Mouse (Mus musculus): ENCODE results near the gene Fubp1.

The Fubp1 gene

GRCm38 (mm10) chr3:152238836-152239235 lies 28.6 kb downstream of the Fubp1 start:
- peak; percentile 48 for DNase-seq

GRCm38 (mm10) chr3:152239592-152239991 lies 29.4 kb downstream of the Fubp1 start:
- no peak for DNase-seq

DNA sequence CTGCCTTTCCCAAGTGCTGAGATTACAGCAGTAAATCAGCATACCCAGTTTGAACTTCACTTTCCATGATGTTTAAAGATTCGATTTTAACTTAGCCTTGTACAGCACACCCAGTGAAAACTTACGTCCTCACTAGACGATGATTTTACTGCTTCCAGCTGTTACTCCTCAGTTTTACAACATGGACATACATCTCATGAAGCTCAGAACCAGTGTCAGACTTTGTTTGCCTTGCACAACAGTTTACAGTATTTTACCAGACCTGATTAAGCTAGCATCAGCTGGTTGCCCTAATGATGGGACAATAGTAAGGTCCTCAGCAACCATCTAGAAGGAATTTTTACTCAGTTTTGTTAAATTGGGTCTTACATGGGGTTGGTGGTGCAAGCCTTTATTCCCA lies 30.9 kb downstream of the Fubp1 start:
- DNase-seq, result no peak

DNA sequence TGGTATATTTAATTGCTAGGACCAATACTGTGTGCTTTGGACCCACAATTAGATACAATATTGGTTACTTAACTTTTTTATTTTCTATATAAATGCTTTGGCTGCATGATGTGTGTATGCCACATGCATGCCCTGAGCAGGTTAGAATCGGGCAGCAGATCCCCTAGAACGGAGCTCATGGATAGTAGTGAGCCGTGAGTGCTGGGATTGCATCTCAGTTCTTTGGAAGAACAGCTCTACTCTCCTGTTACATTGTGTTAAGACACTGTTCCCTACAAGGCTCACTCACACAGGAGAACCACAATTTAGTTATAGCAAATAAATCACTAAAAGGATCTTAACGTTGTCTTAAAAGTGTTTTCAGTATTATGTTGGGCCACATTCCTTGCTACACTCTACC lies 33.1 kb downstream of the Fubp1 start:
- DNase-seq, result no peak

- DNase-seq, result no peak
These were observed 35.2 kb downstream of the Fubp1 start for GRCm38 (mm10) chr3:152245273-152245910.

- DNase-seq, result no peak
These were observed 37.5 kb downstream of the Fubp1 start for GRCm38 (mm10) chr3:152247708-152248107.

GRCm38 (mm10) chr3:152250487-152250886 lies 40.3 kb downstream of the Fubp1 start:
- no peak for DNase-seq

- no peak for DNase-seq
These were observed 47.3 kb downstream of the Fubp1 start for GRCm38 (mm10) chr3:152257528-152257927.

- DNase-seq, result peak; percentile 85
These were observed 49.2 kb downstream of the Fubp1 start for GRCm38 (mm10) chr3:152259409-152259808.

GRCm38 (mm10) chr3:152260362-152260761 lies 50.1 kb downstream of the Fubp1 start:
- no peak for DNase-seq

DNA sequence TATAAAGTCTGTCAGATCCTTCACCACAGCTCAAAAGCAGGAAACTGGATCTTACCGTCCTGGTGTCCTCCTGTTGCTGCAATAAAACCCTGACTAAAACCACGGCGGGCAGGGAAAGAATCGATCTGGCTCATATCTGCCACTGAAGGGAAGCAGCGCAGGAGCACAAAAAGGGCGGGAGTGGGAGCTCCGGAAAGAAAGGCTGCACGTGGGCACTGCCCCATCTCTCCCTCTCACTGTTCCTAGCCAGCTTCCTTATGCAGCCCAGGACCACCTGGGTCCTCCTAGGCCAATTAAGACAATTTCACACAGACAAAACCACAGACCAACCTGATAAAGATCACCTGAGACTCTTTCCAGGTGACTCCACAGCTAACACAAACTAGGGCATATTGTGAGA lies 51.2 kb downstream of the Fubp1 start:
- no peak for DNase-seq

GRCm38 (mm10) chr3:152261948-152262347 lies 51.7 kb downstream of the Fubp1 start:
- peak; percentile 43 for DNase-seq

DNA sequence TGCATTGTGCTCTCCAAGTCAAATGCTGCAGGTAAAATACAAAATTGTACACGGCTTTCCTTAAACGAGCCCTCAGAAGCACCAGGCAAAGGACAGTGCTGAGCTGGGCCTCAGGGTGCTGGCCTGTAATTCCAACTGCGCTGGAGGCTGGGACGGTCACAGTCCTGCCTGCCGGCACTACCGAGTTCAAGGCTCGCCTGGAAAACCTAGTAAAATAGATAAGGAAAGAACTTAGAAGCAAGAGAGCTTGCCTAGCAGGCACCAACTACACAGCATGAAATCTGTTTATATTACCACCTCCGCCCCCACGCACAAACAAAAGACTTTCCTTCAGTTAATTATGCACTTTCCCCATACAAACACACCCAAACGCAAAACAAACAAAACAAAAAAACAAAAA lies 54.2 kb downstream of the Fubp1 start:
- no peak for DNase-seq

GRCm38 (mm10) chr3:152264830-152265229 lies 54.6 kb downstream of the Fubp1 start:
- no peak for DNase-seq

- peak; percentile 87 for DNase-seq
These were observed 55.3 kb downstream of the Fubp1 start for GRCm38 (mm10) chr3:152265351-152266035.

DNA sequence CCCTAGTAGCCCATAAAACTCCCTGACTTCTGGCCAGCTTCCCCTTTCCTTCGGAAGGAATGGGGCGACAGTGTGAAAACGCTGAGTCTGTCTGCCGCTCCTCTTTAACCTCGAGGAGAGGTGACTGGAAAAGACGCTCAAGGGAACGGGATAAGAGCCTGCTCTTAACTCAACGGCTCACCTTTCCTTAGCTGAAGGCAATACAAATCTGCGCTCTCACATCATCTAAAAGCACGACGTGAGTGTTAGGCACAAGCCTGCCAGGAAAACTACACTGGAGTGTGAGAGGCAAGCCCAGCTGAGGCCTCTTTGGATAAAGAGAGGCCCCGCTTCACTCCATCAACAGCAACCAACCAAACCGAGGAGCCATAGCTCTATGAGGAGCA lies 55.8 kb downstream of the Fubp1 start, which contains the start of gene Nexn:
Gene Nexn (minus strand): TSS at position 315 of the 386 bp plus-strand sequence.
- no peak for DNase-seq

DNA sequence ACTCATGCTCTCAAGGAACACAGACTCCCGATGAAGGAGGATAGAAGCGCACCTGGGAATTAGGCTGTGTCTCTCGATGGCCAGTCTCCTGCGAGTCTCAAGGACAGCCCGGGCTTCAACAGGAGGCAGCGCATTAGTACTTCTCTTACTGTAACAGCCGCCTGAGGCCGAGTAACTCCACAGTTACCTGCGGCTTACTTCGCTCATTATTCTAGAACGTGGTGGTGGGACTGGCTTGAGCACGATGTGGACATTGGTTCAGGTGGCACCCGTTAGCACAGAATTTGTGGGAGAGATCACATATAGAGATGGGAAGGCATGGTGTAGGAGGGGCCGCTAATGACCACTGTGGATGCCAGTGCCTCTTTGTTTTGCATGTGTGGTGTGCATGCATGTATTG lies 57.9 kb downstream of the Fubp1 start:
- DNase-seq, result no peak

DNA sequence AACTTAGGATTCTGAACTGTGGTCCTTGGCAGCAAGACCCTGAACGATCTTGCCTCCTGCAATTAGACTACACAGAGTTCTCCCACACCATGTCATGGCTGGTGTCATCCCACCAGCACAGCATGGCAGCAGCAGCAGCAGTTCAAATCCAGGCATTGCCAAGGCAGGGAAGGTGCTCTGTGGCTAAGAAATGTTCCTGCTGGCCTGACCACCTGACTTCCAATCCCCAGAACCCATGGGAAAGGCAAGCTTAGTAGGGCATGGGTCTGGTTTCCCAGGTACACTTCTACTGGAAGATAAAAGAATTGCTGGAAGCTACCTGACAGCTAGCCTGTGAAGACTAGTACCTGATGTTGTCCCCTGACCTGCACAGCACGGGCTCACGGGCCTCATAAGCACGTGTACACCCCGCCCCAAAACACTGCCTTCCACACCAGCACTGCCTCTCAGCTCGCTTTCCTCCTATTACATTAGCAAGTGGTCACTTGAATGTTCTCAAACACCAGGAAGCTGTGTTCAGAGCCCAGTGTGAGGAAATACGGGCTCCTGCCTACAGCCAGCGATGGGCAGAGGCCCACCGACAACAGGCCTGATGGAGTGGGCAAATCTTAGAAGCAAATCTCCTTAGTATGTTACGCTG lies 61.0 kb downstream of the Fubp1 start:
- no peak for DNase-seq

DNA sequence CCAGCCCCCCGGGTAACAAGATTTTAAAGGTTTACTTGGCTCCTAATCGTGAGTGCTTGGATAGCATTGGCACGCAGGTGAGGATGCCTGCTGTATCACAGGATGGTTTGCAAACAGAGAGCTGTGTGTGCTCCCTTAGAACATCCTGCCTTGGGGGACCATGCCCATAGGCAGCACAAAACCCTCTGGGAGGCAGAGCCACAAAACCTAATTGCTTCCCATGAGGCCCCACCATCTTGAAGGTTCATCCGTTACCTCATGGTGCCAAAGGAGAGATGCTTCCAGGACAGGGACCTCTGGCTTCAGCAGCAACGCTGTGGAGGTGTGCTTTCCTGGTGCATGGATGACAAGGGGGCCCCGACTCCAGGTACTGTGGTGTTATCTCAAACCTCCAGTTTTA lies 61.7 kb downstream of the Fubp1 start:
- no peak for DNase-seq

DNA sequence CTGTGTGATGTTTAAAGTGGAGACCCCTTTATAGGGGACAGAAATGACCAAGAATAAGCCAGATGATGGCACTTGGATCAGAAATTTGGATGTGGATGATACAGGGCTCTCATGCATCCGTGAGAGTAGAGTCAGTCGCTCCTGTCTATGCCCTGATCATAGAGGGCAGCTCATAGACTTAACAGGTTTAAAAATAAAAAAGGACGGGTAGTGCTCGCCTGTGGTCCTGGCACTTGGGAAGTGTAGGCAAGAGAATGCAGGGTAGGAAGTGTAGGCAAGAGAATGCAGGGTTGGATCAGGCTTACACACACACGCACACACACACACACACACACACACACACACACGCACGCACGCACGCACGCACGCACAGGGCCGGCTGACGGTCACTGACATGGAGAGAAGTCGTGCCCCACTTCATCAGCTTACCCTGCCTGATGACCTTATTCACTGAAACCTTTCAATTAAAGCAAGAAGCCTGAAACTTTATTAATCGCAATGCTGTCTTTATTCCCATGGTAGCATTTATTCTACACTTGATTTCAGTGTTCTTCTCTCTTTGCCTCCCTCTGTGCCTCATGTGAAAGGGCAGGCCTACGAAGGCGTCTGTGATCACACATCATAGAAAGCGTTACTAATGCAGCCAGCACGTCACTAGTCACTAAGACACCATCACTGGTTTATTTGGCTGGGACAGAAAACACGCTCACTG lies 62.9 kb downstream of the Fubp1 start:
- no peak for DNase-seq

DNA sequence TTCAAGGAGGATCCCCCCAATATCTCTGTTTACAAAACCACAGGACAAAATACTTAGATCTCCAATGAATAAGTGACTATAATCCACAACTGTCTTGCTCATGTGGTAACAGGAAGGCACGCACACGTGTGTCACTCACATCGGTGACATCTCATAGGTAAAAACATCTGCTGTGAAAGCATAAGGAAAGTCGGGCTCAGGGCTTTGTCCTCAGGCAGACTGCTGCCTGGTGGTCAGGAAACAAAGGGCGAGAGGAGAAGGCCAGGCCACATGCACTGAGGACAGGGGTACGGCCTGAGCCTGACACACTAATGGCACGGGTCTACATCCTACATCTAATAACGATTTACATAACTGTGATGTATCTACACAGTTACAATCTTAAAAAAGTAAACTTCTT lies 64.8 kb downstream of the Fubp1 start:
- no peak for DNase-seq

DNA sequence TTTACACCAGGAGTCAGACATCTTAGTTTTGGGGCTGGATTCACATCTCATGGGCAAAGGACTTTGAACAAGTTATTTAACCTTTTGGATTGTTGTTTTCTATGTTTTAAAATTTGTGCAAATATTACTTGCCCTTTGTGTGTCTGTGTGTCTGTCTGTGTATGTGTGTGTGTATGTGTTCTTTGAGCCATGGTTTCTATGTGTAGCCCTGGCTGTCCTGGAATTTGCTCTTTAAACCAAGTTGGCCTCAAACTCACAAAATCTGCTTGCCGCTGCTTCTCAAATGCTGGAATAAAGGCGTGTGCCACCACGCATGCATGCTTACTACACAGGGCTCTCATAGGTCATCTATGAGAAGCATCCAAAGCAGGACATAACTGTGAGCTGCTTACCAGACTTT lies 66.7 kb downstream of the Fubp1 start:
- no peak for DNase-seq

GRCm38 (mm10) chr3:152277912-152278311 lies 67.7 kb downstream of the Fubp1 start:
- no peak for DNase-seq

DNA sequence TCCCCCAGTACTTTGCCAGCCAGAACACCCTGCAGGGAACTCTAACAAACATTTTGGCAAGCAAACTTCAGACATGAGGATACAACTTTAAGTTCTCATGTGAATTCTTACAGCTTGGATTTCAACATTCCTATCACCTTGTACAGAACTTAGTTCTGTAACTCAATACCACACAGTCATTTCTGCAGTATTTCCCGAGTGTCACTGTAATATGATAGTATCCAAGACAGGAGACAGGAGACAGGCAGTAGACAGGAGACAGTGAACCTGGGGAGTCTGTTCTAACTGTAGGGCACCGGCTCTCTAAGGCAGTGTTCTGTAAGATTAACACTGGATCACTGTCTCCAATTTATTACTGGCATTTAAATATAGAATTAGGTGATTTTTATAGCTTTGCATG lies 68.2 kb downstream of the Fubp1 start:
- no peak for DNase-seq
